Mouse (Mus musculus) thymus, adult 2 months (tissue): ENCODE data around the gene Fam196b.

Source experiments
- CTCF ChIP-seq: fragments of 200-500 bp; IDR thresholded peaks from 2 replicates; pipeline ENCODE4 v1.5.1; 2012; ENCODE audit warnings: mild to moderate bottlenecking, control low read depth, low read length, moderate library complexity, borderline replicate concordance; ENCODE audit not compliant: control insufficient read depth, poor library complexity, insufficient read depth; ENCODE audit errors: extremely low read depth
- POLR2A ChIP-seq: fragments of 200-500 bp; IDR thresholded peaks from 2 replicates; pipeline ENCODE4 v1.6.1; 2012; ENCODE audit warnings: mild to moderate bottlenecking, low read length, control low read depth, moderate library complexity; ENCODE audit not compliant: control insufficient read depth, poor library complexity, insufficient read depth; ENCODE audit errors: extremely low read depth

- TF ChIP-seq POLR2A (no peak), CTCF (no peak)
Measured at GRCm38 (mm10) chr11:34421061-34421460, 106.4 kb downstream of the Fam196b start.
